Mouse (Mus musculus) forebrain, postnatal 0 days (tissue): ENCODE data around the gene Trhr2. TPM values are rescaled to one million over a fixed set of nuclear protein-coding genes. Genes with fewer than 3 reads are reported as not detected.

ENCODE experiments used
- ATAC-seq: fragments of 200-750 bp; cut with Nextera tagmentation; 2 replicates; pipeline ENCODE4 v1.8.0; 2017; ENCODE audit warnings: mild to moderate bottlenecking, moderate library complexity
- DNase-seq: peaks from one replicate; pipeline ENCODE4 v3.0.0-alpha.2; 2015
- H3K27ac ChIP-seq: fragments of 300-500 bp; sonication (generic); 2 replicates; pipeline ENCODE4 v1.5.1; 2014; ENCODE audit warnings: low read depth, mild to moderate bottlenecking, antibody characterized with exemption, low read length, moderate library complexity, mixed read lengths
- H3K27me3 ChIP-seq: fragments of 300-500 bp; sonication (generic); 2 replicates; pipeline ENCODE4 v1.6.1; 2014; ENCODE audit warnings: mild to moderate bottlenecking, low read length, mixed read lengths; ENCODE audit not compliant: insufficient read depth
- H3K36me3 ChIP-seq: fragments of 300-500 bp; sonication (generic); 2 replicates; pipeline ENCODE4 v1.6.1; 2014; ENCODE audit warnings: mild to moderate bottlenecking, moderate library complexity; ENCODE audit not compliant: insufficient read depth
- H3K4me1 ChIP-seq: fragments of 300-500 bp; sonication (generic); 2 replicates; pipeline ENCODE4 v1.6.1; 2014; ENCODE audit warnings: antibody characterized with exemption; ENCODE audit not compliant: insufficient read depth
- H3K4me2 ChIP-seq: fragments of 300-500 bp; sonication (generic); 2 replicates; pipeline ENCODE4 v1.6.1; 2014; ENCODE audit warnings: low read depth, mild to moderate bottlenecking, moderate library complexity
- H3K4me3 ChIP-seq: fragments of 300-500 bp; sonication (generic); 2 replicates; pipeline ENCODE4 v1.5.1; 2014; ENCODE audit warnings: low read depth, low read length, mixed read lengths
- H3K9ac ChIP-seq: fragments of 300-500 bp; sonication (generic); 2 replicates; pipeline ENCODE4 v1.6.1; 2014; ENCODE audit warnings: mild to moderate bottlenecking
- H3K9me3 ChIP-seq: fragments of 300-500 bp; sonication (generic); 2 replicates; pipeline ENCODE4 v1.6.1; 2016; ENCODE audit warnings: low read length
- CTCF ChIP-seq: sonication (generic); IDR thresholded peaks from 2 replicates; pipeline ENCODE4 v1.5.1; 2016; ENCODE audit warnings: antibody characterized with exemption, control low read depth, low read depth
- WGBS: fragments of 180-500 bp; shearing (Covaris S2); extraction: QIAGEN DNeasy Blood & Tissue Kit; methylation state at CpG from one replicate; pipeline ENCODE4 v1.1.7; 2014; 5-methylcytosine and 5-hydroxymethylcytosine counted together
- polyA plus RNA-seq: library from polyadenylated mRNA; unstranded; fragments of >200 nt; fragmentation: Nextera tagmentation; extraction: Ambion mirVana; gene quantifications from 2 replicates; pipeline ENCODE4 v1.2.1, GENCODE M21; 2015
- total RNA-seq: library from RNA; depleted of rRNA; stranded (reverse); fragments of >200 nt; gene quantifications from 2 replicates; pipeline ENCODE4 v1.2.3, GENCODE M21; 2014; rRNA removed

Trhr2 gene
- total RNA-seq (0.77 TPM in 1 of 2 replicates, not detected in the other), polyA plus RNA-seq (0.27 TPM in 1 of 2 replicates, not detected in the other)

GRCm38 (mm10) chr8:122360696-122361416 is at the start of gene Trhr2:
TSS of gene Trhr2 (minus strand) at chr8:122360746.
- TF ChIP-seq CTCF, result no peak
- WGBS, result 74% methylated on average over 7 of the region's 7 CpGs
- no peak within 1 kb of the TSS for H3K4me3 ChIP-seq
- H3K27ac ChIP-seq, result no peak within 1 kb of the TSS
- no peak for ATAC-seq
- no peak within 1 kb of the TSS for H3K9ac ChIP-seq
- no peaks in the 10 kb centered on the region for H3K4me1 ChIP-seq
- no peaks in the 10 kb centered on the region for H3K9me3 ChIP-seq
- peaks cover 7% of the 10 kb centered on the region; the same call in 1 of the 2 replicates for H3K27me3 ChIP-seq
- H3K36me3 ChIP-seq, result no peaks in the 10 kb centered on the region
- no peak within 1 kb of the TSS for H3K4me2 ChIP-seq
- no peak for DNase-seq

- Histone ChIP-seq H3K27me3 (no peaks in the 10 kb centered on the region), H3K9me3 (no peaks in the 10 kb centered on the region), H3K36me3 (peaks cover 93% of the 10 kb centered on the region), H3K27ac (no peak overlapping the region), H3K4me3 (no peak overlapping the region), H3K4me2 (no peak overlapping the region), H3K4me1 (no peaks in the 10 kb centered on the region), H3K9ac (no peak overlapping the region)
- no peak for ATAC-seq
- no peak for DNase-seq
- no peak for TF ChIP-seq CTCF
- WGBS, result 96% methylated on average over 7 of the region's 7 CpGs
Measured at GRCm38 (mm10) chr8:122407678-122408077, 47.1 kb upstream of the Trhr2 start.

- H3K4me2 ChIP-seq, result no peak overlapping the region
- H3K4me1 ChIP-seq, result no peaks in the 10 kb centered on the region
- TF ChIP-seq CTCF, result no peak
- no peaks in the 10 kb centered on the region for H3K27me3 ChIP-seq
- no peak overlapping the region for H3K27ac ChIP-seq
- ATAC-seq (no peak), DNase-seq (no peak)
- no peak overlapping the region for H3K9ac ChIP-seq
- peaks cover 93% of the 10 kb centered on the region for H3K36me3 ChIP-seq
- no peak overlapping the region for H3K4me3 ChIP-seq
- no peaks in the 10 kb centered on the region for H3K9me3 ChIP-seq
- WGBS, result 93% methylated on average over 9 of the region's 9 CpGs
Measured at GRCm38 (mm10) chr8:122405146-122405805, 44.7 kb upstream of the Trhr2 start.

- DNase-seq (no peak), ATAC-seq (no peak)
- Histone ChIP-seq H3K27me3 (no peaks in the 10 kb centered on the region), H3K9me3 (no peaks in the 10 kb centered on the region), H3K9ac (no peak overlapping the region), H3K4me3 (no peak overlapping the region), H3K4me1 (no peaks in the 10 kb centered on the region), H3K27ac (no peak overlapping the region), H3K4me2 (no peak overlapping the region), H3K36me3 (peaks cover 82% of the 10 kb centered on the region)
- no peak for TF ChIP-seq CTCF
- WGBS, result 95% methylated on average over 9 of the region's 9 CpGs
Measured at GRCm38 (mm10) chr8:122398186-122398585, 37.6 kb upstream of the Trhr2 start.

- DNase-seq (no peak), ATAC-seq (no peak)
- 84% methylated on average over 6 of the region's 6 CpGs for WGBS
- Histone ChIP-seq H3K27me3 (no peaks in the 10 kb centered on the region), H3K36me3 (peaks cover 63% of the 10 kb centered on the region), H3K9ac (no peak overlapping the region), H3K27ac (no peak overlapping the region), H3K4me3 (no peak overlapping the region), H3K9me3 (no peaks in the 10 kb centered on the region), H3K4me2 (no peak overlapping the region), H3K4me1 (no peaks in the 10 kb centered on the region)
- no peak for TF ChIP-seq CTCF
Measured at GRCm38 (mm10) chr8:122395291-122395690, 34.7 kb upstream of the Trhr2 start.

- no peak overlapping the region for H3K9ac ChIP-seq
- no peak for TF ChIP-seq CTCF
- H3K27ac ChIP-seq, result no peak overlapping the region
- H3K9me3 ChIP-seq, result no peaks in the 10 kb centered on the region
- DNase-seq (no peak), ATAC-seq (no peak)
- H3K4me2 ChIP-seq, result no peak overlapping the region
- H3K36me3 ChIP-seq, result peaks cover 56% of the 10 kb centered on the region
- H3K4me1 ChIP-seq, result no peaks in the 10 kb centered on the region
- H3K4me3 ChIP-seq, result no peak overlapping the region
- no peaks in the 10 kb centered on the region for H3K27me3 ChIP-seq
Measured at GRCm38 (mm10) chr8:122393717-122394116, 33.2 kb upstream of the Trhr2 start.

- no peaks in the 10 kb centered on the region for H3K9me3 ChIP-seq
- no peaks in the 10 kb centered on the region for H3K27me3 ChIP-seq
- H3K4me1 ChIP-seq, result no peaks in the 10 kb centered on the region
- no peak overlapping the region for H3K4me3 ChIP-seq
- 94% methylated on average over 3 of the region's 3 CpGs for WGBS
- TF ChIP-seq CTCF, result no peak
- DNase-seq (no peak), ATAC-seq (no peak)
- H3K36me3 ChIP-seq, result peaks cover 65% of the 10 kb centered on the region
- no peak overlapping the region for H3K27ac ChIP-seq
- H3K4me2 ChIP-seq, result no peak overlapping the region
- no peak overlapping the region for H3K9ac ChIP-seq
Measured at GRCm38 (mm10) chr8:122390758-122391157, 30.2 kb upstream of the Trhr2 start.
